Mouse (Mus musculus): ENCODE data around the gene Ssty2.
"Not testable (repeated sequence)": the region's sequence is repeated elsewhere in the genome, so short reads cannot be mapped to it uniquely, and the experiment has no call there.

The Ssty2 gene

GRCm38 (mm10) chrY:67047972-67048371 is at the start of gene Ssty2:
Gene Ssty2 (minus strand): TSS chrY:67048072.
- not testable (repeated sequence) for DNase-seq
